Mouse (Mus musculus): Measurements from ENCODE around the gene Clic1. TPM values are rescaled to one million over a fixed set of nuclear protein-coding genes. Genes with fewer than 3 reads are reported as not detected.

Gene Clic1
- polyA plus RNA-seq, 1 experiment, result 509 TPM

DNA sequence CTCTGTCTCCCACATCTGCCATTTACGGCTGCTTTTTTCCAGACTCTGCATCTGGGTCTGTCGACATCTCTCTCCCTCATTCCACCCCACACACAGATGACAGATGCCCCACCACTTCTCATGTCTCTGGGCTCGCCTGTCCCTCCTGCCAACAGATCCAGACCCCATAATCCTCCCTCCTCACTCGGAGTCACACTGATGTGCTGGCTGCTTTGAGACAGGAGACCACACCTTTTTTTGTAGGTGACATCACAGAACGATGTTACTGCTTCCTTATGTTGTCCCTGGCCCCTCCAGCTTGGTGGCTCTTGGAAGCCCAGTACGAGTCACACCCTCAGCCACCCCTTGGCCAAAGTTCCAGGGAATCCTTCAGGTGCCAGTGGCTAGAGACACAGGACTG, 30.5 kb downstream of the Clic1 start:
- Histone ChIP-seq H3ac (ENCODE audit: control insufficient read depth, insufficient read length, low read depth) (no peak overlapping the region), H3K4me3 (ENCODE audit: insufficient read depth, poor library complexity, severe bottlenecking) (no peak overlapping the region), H3K36me3 (ENCODE audit: control insufficient read depth, insufficient read depth) (no peaks in the 10 kb centered on the region), H3K27me3 (ENCODE audit: control insufficient read depth, insufficient read depth, insufficient read length) (peaks cover 23% of the 10 kb centered on the region), H3K79me3 (ENCODE audit: low read depth) (no peaks in the 10 kb centered on the region), H3K79me2 (ENCODE audit: control insufficient read depth, insufficient read depth) (no peaks in the 10 kb centered on the region)
- TF ChIP-seq MYOD1 (IDR thresholded peaks at IDR 0.05; ENCODE audit: control insufficient read depth, insufficient read length, low read depth), result no peak
- no peak for TF ChIP-seq CEBPB (IDR thresholded peaks at IDR 0.05; ENCODE audit: low read depth)
- TF ChIP-seq MAX (IDR thresholded peaks at IDR 0.05), result no peak
- no peak for TF ChIP-seq CTCF (IDR thresholded peaks at IDR 0.05; ENCODE audit: control insufficient read depth, insufficient read depth, insufficient read length)

DNA sequence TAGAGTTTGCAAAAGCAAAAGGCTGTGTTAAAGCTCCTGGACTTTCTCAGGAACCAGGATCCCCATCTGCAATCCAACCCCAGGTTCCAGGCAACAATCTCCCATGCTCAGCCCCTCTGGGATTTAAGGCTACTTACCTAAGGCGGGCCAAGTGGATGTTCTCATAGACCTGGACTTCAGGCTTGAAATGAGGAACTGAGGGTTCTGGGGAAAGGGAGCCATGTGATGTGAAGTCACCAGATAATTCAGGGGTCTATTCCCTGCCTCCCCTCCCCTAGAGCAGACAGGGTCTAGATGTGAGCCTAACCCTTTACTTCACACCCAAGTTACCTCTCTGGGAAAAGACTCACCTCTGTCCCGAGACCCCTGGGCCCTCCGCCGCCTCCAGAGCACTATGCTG, 30.9 kb downstream of the Clic1 start:
- H3K36me3 ChIP-seq (ENCODE audit: control insufficient read depth, insufficient read depth), result no peaks in the 10 kb centered on the region
- no peak overlapping the region for H3ac ChIP-seq (ENCODE audit: control insufficient read depth, insufficient read length, low read depth)
- TF ChIP-seq CTCF (IDR thresholded peaks at IDR 0.05; ENCODE audit: control insufficient read depth, insufficient read depth, insufficient read length), result no peak
- TF ChIP-seq MYOG (IDR thresholded peaks at IDR 0.05; ENCODE audit: control insufficient read depth, extremely low read depth, insufficient read length), result no peak
- TF ChIP-seq CEBPB (IDR thresholded peaks at IDR 0.05; ENCODE audit: low read depth), result no peak
- no peak for TF ChIP-seq USF1 (IDR thresholded peaks at IDR 0.05; ENCODE audit: low read depth)
- no peak for TF ChIP-seq FOSL1 (IDR thresholded peaks at IDR 0.05; ENCODE audit: insufficient read depth, low read length, poor library complexity, severe bottlenecking)
- H3K27me3 ChIP-seq (ENCODE audit: control insufficient read depth, insufficient read depth, insufficient read length), result peaks cover 23% of the 10 kb centered on the region
- H3K79me2 ChIP-seq (ENCODE audit: control insufficient read depth, insufficient read depth), result no peaks in the 10 kb centered on the region
- no peak overlapping the region for H3K4me3 ChIP-seq (ENCODE audit: insufficient read depth, poor library complexity, severe bottlenecking)
- no peaks in the 10 kb centered on the region for H3K79me3 ChIP-seq (ENCODE audit: low read depth)

DNA sequence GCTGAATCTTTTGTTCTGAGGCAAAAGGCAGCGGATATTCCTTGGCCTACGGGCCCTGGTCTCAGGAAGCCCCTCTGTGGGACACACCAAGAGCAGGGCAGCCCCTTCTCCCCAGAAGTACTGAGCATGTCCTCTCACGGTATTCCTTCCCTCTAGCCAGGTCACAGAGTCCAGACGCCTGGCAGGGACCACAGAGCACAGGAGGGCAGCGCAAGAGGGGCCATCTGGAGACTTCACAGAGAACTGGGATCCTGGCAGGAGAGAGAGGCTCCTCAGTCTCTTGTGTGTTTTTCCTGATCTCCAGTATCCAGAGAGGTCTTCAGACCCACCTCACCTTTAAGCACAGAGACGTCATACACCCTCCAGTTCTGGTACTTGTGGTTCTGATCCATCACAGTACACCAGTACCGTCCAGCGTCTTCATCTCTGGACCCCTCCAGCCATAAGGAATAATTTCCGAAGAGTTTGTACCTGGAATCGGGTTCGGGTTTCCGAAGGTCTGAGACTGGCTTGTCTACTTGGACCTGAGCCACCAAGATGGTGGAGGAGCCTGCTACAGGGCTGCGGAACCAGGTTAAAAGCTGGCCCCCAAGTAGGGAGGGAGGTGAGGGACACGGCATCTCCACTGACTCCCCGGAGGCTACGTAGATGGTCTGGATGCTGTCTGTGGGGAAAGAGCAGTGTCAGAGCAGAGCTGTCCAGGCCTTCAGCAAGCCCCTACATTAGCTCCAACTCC, 33.2 kb downstream of the Clic1 start:
- Histone ChIP-seq H3K27me3 (ENCODE audit: control insufficient read depth, insufficient read depth, insufficient read length) (peaks cover 11% of the 10 kb centered on the region), H3ac (ENCODE audit: control insufficient read depth, insufficient read length, low read depth) (no peak overlapping the region), H3K36me3 (ENCODE audit: control insufficient read depth, insufficient read depth) (no peaks in the 10 kb centered on the region), H3K79me2 (ENCODE audit: control insufficient read depth, insufficient read depth) (no peaks in the 10 kb centered on the region), H3K79me3 (ENCODE audit: low read depth) (no peaks in the 10 kb centered on the region), H3K4me3 (ENCODE audit: insufficient read depth, poor library complexity, severe bottlenecking) (no peak overlapping the region)
- no peak for TF ChIP-seq MYOD1 (IDR thresholded peaks at IDR 0.05; ENCODE audit: control insufficient read depth, insufficient read length, low read depth)
- TF ChIP-seq FOSL1 (IDR thresholded peaks at IDR 0.05; ENCODE audit: insufficient read depth, low read length, poor library complexity, severe bottlenecking), result no peak
- no peak for TF ChIP-seq CTCF (IDR thresholded peaks at IDR 0.05; ENCODE audit: control insufficient read depth, insufficient read depth, insufficient read length)
- TF ChIP-seq USF1 (IDR thresholded peaks at IDR 0.05; ENCODE audit: low read depth), result no peak
- TF ChIP-seq CEBPB (IDR thresholded peaks at IDR 0.05; ENCODE audit: low read depth), result no peak
- no peak for TF ChIP-seq MYOG (IDR thresholded peaks at IDR 0.05; ENCODE audit: control insufficient read depth, extremely low read depth, insufficient read length)
- no peak for TF ChIP-seq MAX (IDR thresholded peaks at IDR 0.05)

DNA sequence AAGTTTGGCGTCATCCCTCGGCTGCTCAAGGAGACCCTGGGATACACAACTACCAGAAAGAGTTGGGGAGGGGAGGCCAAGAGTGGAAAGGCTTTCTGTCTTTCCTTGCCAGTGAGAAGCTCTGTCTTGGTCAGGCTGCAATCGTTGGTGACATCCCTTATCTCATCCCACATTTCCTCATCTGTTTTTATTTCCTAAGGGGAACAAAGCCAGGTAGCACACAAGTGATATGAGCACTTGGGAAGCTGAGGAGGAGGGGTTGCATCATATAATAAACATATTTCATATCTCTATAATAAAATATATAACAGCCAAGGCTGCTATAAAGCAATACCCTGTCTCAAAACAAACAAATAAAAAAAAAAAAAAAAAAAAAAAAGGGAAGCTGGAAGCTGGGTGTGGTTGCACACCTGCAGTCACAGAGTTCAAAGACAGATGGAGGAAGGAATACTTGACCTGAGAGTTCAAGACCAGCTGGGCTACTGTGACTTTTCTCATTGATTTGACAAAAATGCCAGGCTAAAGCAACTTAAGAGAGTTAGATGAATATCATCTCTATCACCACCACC, 34.2 kb downstream of the Clic1 start:
- Histone ChIP-seq H3ac (ENCODE audit: control insufficient read depth, insufficient read length, low read depth) (no peak overlapping the region), H3K4me3 (ENCODE audit: insufficient read depth, poor library complexity, severe bottlenecking) (no peak overlapping the region), H3K79me3 (ENCODE audit: low read depth) (no peaks in the 10 kb centered on the region), H3K79me2 (ENCODE audit: control insufficient read depth, insufficient read depth) (no peaks in the 10 kb centered on the region), H3K36me3 (ENCODE audit: control insufficient read depth, insufficient read depth) (no peaks in the 10 kb centered on the region), H3K27me3 (ENCODE audit: control insufficient read depth, insufficient read depth, insufficient read length) (peaks cover 8% of the 10 kb centered on the region)
- TF ChIP-seq MAX (IDR thresholded peaks at IDR 0.05), result no peak
- no peak for TF ChIP-seq MYOG (IDR thresholded peaks at IDR 0.05; ENCODE audit: control insufficient read depth, extremely low read depth, insufficient read length)
- no peak for TF ChIP-seq CTCF (IDR thresholded peaks at IDR 0.05; ENCODE audit: control insufficient read depth, insufficient read depth, insufficient read length)
- TF ChIP-seq FOSL1 (IDR thresholded peaks at IDR 0.05; ENCODE audit: insufficient read depth, low read length, poor library complexity, severe bottlenecking), result no peak
- no peak for TF ChIP-seq USF1 (IDR thresholded peaks at IDR 0.05; ENCODE audit: low read depth)

DNA sequence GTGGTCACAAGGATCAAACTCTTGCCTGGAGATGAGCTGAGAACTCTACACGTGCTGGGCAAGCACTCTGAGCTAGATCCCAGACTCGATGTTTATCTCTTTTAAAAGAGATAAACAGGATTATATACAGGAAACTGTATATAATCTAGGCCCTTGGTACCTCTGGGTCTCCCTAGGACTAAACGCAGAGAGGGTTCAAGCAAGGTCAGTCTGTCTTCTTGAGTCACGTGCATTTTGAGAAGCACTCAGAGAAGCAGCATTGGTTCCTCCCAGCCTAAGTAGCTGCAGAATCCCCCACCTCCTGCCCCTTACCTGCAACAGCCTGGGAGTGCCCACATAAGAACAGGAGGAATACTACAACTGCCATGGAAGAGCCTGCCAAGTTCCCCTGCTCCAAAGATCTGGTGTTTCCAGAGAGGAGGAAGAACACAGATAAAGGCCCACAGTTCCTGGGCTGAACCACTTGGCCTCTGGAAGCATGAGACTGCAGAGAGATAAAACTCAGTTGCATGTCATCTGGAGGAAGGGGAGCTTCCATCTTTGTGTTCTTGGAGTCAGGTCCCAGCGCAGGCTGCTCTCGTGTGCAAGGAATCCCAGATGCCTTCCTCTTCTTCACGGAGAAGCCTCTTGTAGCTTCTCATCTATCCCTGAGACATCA, 35.6 kb downstream of the Clic1 start, which contains the start of gene Ly6g6f:
Gene Ly6g6f (minus strand): TSS at position 403 of the 658 bp plus-strand sequence.
- H3K79me3 ChIP-seq (ENCODE audit: low read depth), result no peaks in the 10 kb centered on the region
- H3ac ChIP-seq (ENCODE audit: control insufficient read depth, insufficient read length, low read depth), result no peak within 1 kb of the TSS
- H3K4me3 ChIP-seq (ENCODE audit: insufficient read depth, poor library complexity, severe bottlenecking), result no peak within 1 kb of the TSS

More for the DNA sequence above, 35.6 kb downstream of the Clic1 start, which contains the start of gene Ly6g6f:
- Histone ChIP-seq H3K27me3 (ENCODE audit: control insufficient read depth, insufficient read depth, insufficient read length) (peaks cover 8% of the 10 kb centered on the region), H3K36me3 (ENCODE audit: control insufficient read depth, insufficient read depth) (no peaks in the 10 kb centered on the region), H3K79me2 (ENCODE audit: control insufficient read depth, insufficient read depth) (peaks cover 9% of the 10 kb centered on the region)
- TF ChIP-seq MYOD1 (IDR thresholded peaks at IDR 0.05; ENCODE audit: control insufficient read depth, insufficient read length, low read depth), result no peak
- TF ChIP-seq MYOG (IDR thresholded peaks at IDR 0.05; ENCODE audit: control insufficient read depth, extremely low read depth, insufficient read length), result no peak
- no peak for TF ChIP-seq MAX (IDR thresholded peaks at IDR 0.05)
- TF ChIP-seq USF1 (IDR thresholded peaks at IDR 0.05; ENCODE audit: low read depth), result no peak
- TF ChIP-seq CTCF (IDR thresholded peaks at IDR 0.05; ENCODE audit: control insufficient read depth, insufficient read depth, insufficient read length), result no peak
- no peak for TF ChIP-seq CEBPB (IDR thresholded peaks at IDR 0.05; ENCODE audit: low read depth)
- TF ChIP-seq FOSL1 (IDR thresholded peaks at IDR 0.05; ENCODE audit: insufficient read depth, low read length, poor library complexity, severe bottlenecking), result no peak

Measured in C2C12 (cell line).